Mouse (Mus musculus) common myeloid progenitor, adult 5-6 weeks (primary cell): ENCODE results near the gene Olfr297. TPM values are rescaled to one million over a fixed set of nuclear protein-coding genes. Genes with fewer than 3 reads are reported as not detected.

Source experiments
- ATAC-seq: replicated peaks from 2 replicates; pipeline ENCODE4 v1.8.0; 2016; ENCODE audit warnings: low read depth, mild to moderate bottlenecking, moderate TSS enrichment, inconsistent platforms; ENCODE audit not compliant: poor library complexity, severe bottlenecking
- total RNA-seq: library from RNA; stranded (forward); fragments of 200-1000, 187-1606 nt; gene quantifications from 2 replicates; pipeline ENCODE4 v1.2.3, GENCODE M21; 2017

The Olfr297 gene
- total RNA-seq, result not detected in 2 replicates

GRCm38 (mm10) chr7:86519668-86520067 is at the start of gene Olfr297:
Olfr297 (plus strand) TSS chr7:86519968.
- ATAC-seq, result no peak

DNA sequence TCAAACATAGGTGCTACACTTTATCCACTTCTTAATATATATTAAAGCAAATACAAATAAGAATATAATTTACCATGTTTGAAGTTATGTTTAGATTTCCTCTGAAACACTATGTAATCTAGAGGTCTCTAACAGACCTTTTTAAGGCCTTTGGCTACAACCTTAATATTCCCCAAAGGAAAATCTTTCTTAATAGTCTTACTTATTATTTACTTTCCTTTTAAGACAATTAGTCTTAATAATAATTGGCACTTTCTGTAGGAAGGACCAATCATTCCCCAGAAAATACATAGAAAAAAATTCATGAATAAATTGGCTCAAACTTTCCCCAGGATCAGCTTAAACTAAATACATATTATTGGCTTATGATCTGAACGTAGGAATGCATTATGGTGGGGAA is 27.4 kb upstream of the Olfr297 start, which contains the start of gene Olfr298:
Gene Olfr298, minus strand, starts transcription at position 101 of the 400 bp plus-strand sequence.
- no peak for ATAC-seq

Other genes with a start within 250 kb of the Olfr297 start
- not detected in 2 replicates for gene Olfr310, start 242.8 kb upstream of the Olfr297 start, total RNA-seq
- gene Olfr309, start 206.3 kb upstream of the Olfr297 start, total RNA-seq, result not detected in 2 replicates
- gene Olfr308, start 194.3 kb upstream of the Olfr297 start, total RNA-seq, result not detected in 2 replicates
- not detected in 2 replicates for gene Olfr307, start 182.4 kb upstream of the Olfr297 start, total RNA-seq
- gene Olfr305, start 153.0 kb upstream of the Olfr297 start, total RNA-seq, result not detected in 2 replicates
- gene Olfr304, start 133.3 kb upstream of the Olfr297 start, total RNA-seq, result not detected in 2 replicates
- gene Olfr303, start 122.2 kb upstream of the Olfr297 start, total RNA-seq, result not detected in 2 replicates
- gene Olfr301, start 116.1 kb upstream of the Olfr297 start, total RNA-seq, result not detected in 2 replicates
- gene Olfr299, start 60.0 kb upstream of the Olfr297 start, total RNA-seq, result not detected in 2 replicates
- gene Olfr298, start 27.5 kb upstream of the Olfr297 start, total RNA-seq, result not detected in 2 replicates
- gene Olfr295, start 63.9 kb downstream of the Olfr297 start, total RNA-seq, result not detected in 2 replicates
- gene Olfr294, start 96.7 kb downstream of the Olfr297 start, total RNA-seq, result not detected in 2 replicates
- gene Olfr293, start 129.1 kb downstream of the Olfr297 start, total RNA-seq, result not detected in 2 replicates
- gene Olfr292, start 168.4 kb downstream of the Olfr297 start, total RNA-seq, result not detected in 2 replicates